Mouse (Mus musculus) C2C12 (cell line): ENCODE measurements around the gene C5ar2. TPM values are rescaled to one million over a fixed set of nuclear protein-coding genes. Genes with fewer than 3 reads are reported as not detected.

Experiments
- H3K27me3 ChIP-seq: one replicate; pipeline ENCODE4 v1.6.1; 2011; ENCODE audit not compliant: control insufficient read depth, insufficient read depth, insufficient read length
- H3K36me3 ChIP-seq: one replicate; pipeline ENCODE4 v1.6.1; 2011; ENCODE audit not compliant: control insufficient read depth, insufficient read depth
- H3K4me3 ChIP-seq: one replicate; pipeline ENCODE4 v1.5.1; 2011; ENCODE audit warnings: mild to moderate bottlenecking, control low read depth; ENCODE audit not compliant: poor library complexity, insufficient read depth, severe bottlenecking
- H3K79me2 ChIP-seq: one replicate; pipeline ENCODE4 v1.6.1; 2011; ENCODE audit not compliant: control insufficient read depth, insufficient read depth
- H3K79me3 ChIP-seq: one replicate; pipeline ENCODE4 v1.6.1; 2011; ENCODE audit warnings: low read depth, control low read depth
- H3ac ChIP-seq: one replicate; pipeline ENCODE3; 2011; ENCODE audit warnings: low read depth; ENCODE audit not compliant: control insufficient read depth, insufficient read length
- CEBPB ChIP-seq: IDR thresholded peaks from one replicate; pipeline ENCODE4 v1.6.1; 2011; ENCODE audit warnings: low read depth, mild to moderate bottlenecking, control low read depth, moderate library complexity
- CTCF ChIP-seq: IDR thresholded peaks from one replicate; pipeline ENCODE4 v1.5.1; 2011; ENCODE audit not compliant: control insufficient read depth, insufficient read depth, insufficient read length
- FOSL1 ChIP-seq: IDR thresholded peaks from one replicate; pipeline ENCODE4 v1.8.0; 2011; ENCODE audit warnings: mild to moderate bottlenecking, low read length; ENCODE audit not compliant: poor library complexity, insufficient read depth, severe bottlenecking
- MAX ChIP-seq: IDR thresholded peaks from one replicate; pipeline ENCODE4 v1.6.1; 2011; ENCODE audit warnings: mild to moderate bottlenecking, control low read depth
- MYOD1 ChIP-seq: IDR thresholded peaks from one replicate; pipeline ENCODE4 v1.6.1; 2011; ENCODE audit warnings: low read depth; ENCODE audit not compliant: control insufficient read depth, insufficient read length
- MYOG ChIP-seq: IDR thresholded peaks from one replicate; pipeline ENCODE4 v1.6.1; 2011; ENCODE audit not compliant: control insufficient read depth, insufficient read length; ENCODE audit errors: extremely low read depth
- USF1 ChIP-seq: IDR thresholded peaks from one replicate; pipeline ENCODE4 v1.6.1; 2011; ENCODE audit warnings: low read depth, mild to moderate bottlenecking, control low read depth, moderate library complexity
- long read RNA-seq, 2 experiments: library from polyadenylated mRNA; unstranded; transcript quantifications; one replicate each; pipeline ENCODE4 v2.0.0; 2019 to 2020
- polyA plus RNA-seq: library from polyadenylated mRNA; unstranded; fragments of >200 nt; fragmentation: generic; extraction: Trizol; gene quantifications from one replicate; pipeline ENCODE4 v1.2.1, GENCODE M21; 2012; ENCODE audit warnings: missing spikeins

Gene C5ar2
- polyA plus RNA-seq = not detected
- long read RNA-seq, experiment 1 = 0 reads
- long read RNA-seq, experiment 2 = 0 reads

- no peaks in the 10 kb centered on the region for H3K79me2 ChIP-seq
- no peak within 1 kb of the TSS for H3ac ChIP-seq
- no peaks in the 10 kb centered on the region for H3K79me3 ChIP-seq
- TF ChIP-seq CTCF = no peak
- TF ChIP-seq FOSL1 = no peak
- TF ChIP-seq MYOD1 = no peak
- TF ChIP-seq MYOG = no peak
- no peak for TF ChIP-seq CEBPB
- no peak for TF ChIP-seq MAX
- no peak for TF ChIP-seq USF1
- peaks cover 3% of the 10 kb centered on the region for H3K27me3 ChIP-seq
- no peaks in the 10 kb centered on the region for H3K36me3 ChIP-seq
- no peak within 1 kb of the TSS for H3K4me3 ChIP-seq
These were observed at the start of gene C5ar2 for GRCm38 (mm10) chr7:16244067-16244466. TSS of gene C5ar2 (minus strand) at chr7:16244154.

- Histone ChIP-seq H3K36me3 (peaks cover 14% of the 10 kb centered on the region), H3K79me3 (peaks cover 13% of the 10 kb centered on the region), H3K79me2 (peaks cover 23% of the 10 kb centered on the region), H3K4me3 (no peak overlapping the region), H3K27me3 (no peaks in the 10 kb centered on the region), H3ac (no peak overlapping the region)
- TF ChIP-seq MYOG (no peak), CEBPB (no peak), MYOD1 (no peak), CTCF (no peak), FOSL1 (no peak), USF1 (no peak), MAX (no peak)
These were observed 43.8 kb upstream of the C5ar2 start for GRCm38 (mm10) chr7:16287791-16288190.

GRCm38 (mm10) chr7:16287016-16287415 lies 43.1 kb upstream of the C5ar2 start:
- peaks cover 13% of the 10 kb centered on the region for H3K79me3 ChIP-seq
- no peaks in the 10 kb centered on the region for H3K27me3 ChIP-seq
- peaks cover 21% of the 10 kb centered on the region for H3K36me3 ChIP-seq
- peaks cover 23% of the 10 kb centered on the region for H3K79me2 ChIP-seq
- no peak overlapping the region for H3ac ChIP-seq
- TF ChIP-seq MYOD1 (no peak), CTCF (no peak), FOSL1 (no peak), MAX (no peak), MYOG (no peak), USF1 (no peak), CEBPB (no peak)
- H3K4me3 ChIP-seq = no peak overlapping the region

GRCm38 (mm10) chr7:16286026-16286961 lies 42.3 kb upstream of the C5ar2 start, which contains the start of gene Ccdc9:
TSS of gene Ccdc9 (minus strand) at chr7:16286795.
- Histone ChIP-seq H3K4me3 (peak within 1 kb of the TSS; percentile 30), H3ac (peak within 1 kb of the TSS; percentile 67), H3K79me2 (peaks cover 23% of the 10 kb centered on the region), H3K79me3 (peaks cover 13% of the 10 kb centered on the region), H3K27me3 (no peaks in the 10 kb centered on the region), H3K36me3 (peaks cover 24% of the 10 kb centered on the region)
- no peak for TF ChIP-seq FOSL1
- TF ChIP-seq CTCF = no peak
- TF ChIP-seq MYOD1 = no peak
- no peak for TF ChIP-seq MYOG
- TF ChIP-seq CEBPB = no peak
- TF ChIP-seq MAX = peak; percentile 53
- peak; percentile 85 for TF ChIP-seq USF1

- no peaks in the 10 kb centered on the region for H3K27me3 ChIP-seq
- H3K79me3 ChIP-seq = peaks cover 13% of the 10 kb centered on the region
- H3K79me2 ChIP-seq = peaks cover 23% of the 10 kb centered on the region
- peaks cover 27% of the 10 kb centered on the region for H3K36me3 ChIP-seq
- peak overlapping the region; percentile 30 for H3K4me3 ChIP-seq
- H3ac ChIP-seq = peak overlapping the region; percentile 40
- no peak for TF ChIP-seq MYOD1
- no peak for TF ChIP-seq USF1
These were observed 41.6 kb upstream of the C5ar2 start for GRCm38 (mm10) chr7:16285450-16286025.

GRCm38 (mm10) chr7:16284904-16285303 lies 41.0 kb upstream of the C5ar2 start:
- H3K4me3 ChIP-seq = peak overlapping the region; percentile 30
- peak overlapping the region; percentile 24 for H3ac ChIP-seq
- H3K36me3 ChIP-seq = peaks cover 27% of the 10 kb centered on the region
- H3K27me3 ChIP-seq = no peaks in the 10 kb centered on the region
- peaks cover 13% of the 10 kb centered on the region for H3K79me3 ChIP-seq
- TF ChIP-seq MYOG = no peak
- no peak for TF ChIP-seq FOSL1
- no peak for TF ChIP-seq USF1
- no peak for TF ChIP-seq CTCF
- no peak for TF ChIP-seq MAX
- TF ChIP-seq MYOD1 = no peak
- no peak for TF ChIP-seq CEBPB
- H3K79me2 ChIP-seq = peaks cover 23% of the 10 kb centered on the region
